In the genomic region with DNA sequence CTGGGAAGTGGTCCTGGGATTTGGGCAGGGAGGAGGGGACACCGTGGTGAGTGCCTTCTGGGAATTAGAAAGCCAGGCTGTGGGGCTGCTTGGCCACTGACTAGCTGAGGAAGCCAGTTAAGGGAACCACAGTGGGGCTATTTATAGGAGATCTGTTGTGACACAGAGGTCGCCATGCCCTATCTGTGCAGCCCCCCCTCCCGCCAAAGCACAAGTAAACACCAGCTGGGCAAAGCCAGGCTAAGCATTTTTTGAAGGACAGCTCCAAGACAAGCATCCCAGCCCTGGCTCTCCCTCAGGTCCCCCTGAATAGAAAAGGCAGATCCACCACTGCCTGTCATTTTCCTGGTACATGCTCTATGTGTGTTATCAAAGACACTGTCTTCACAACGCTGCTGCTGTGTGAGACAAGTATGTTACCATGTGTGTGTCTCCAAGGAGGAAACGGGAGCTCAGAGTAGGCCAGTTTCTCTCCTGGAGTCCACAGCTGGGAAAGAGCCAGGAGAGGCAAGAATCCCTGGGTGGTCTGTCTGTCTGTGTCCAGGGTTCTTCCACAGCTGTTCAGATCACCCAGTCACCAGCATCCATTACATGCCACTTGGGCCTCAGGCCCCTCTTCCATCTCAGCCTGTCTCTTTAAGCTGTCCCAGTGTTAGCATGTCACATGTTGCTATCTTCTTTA, we compare ENCODE assay signal across 9 mouse cellular contexts. TPM values are rescaled to one million over a fixed set of nuclear protein-coding genes. Genes with fewer than 3 reads are reported as not detected.
DNase-seq lines count a peak whose midpoint lies in the region; ATAC-seq and TF ChIP-seq lines count a peak whose summit lies in the region.
"Had no signal": no experiment of that assay in that cellular context is flagged by ENCODE, and none has a peak within 500 bp of the region (broad histone marks: within the 10 kb centered on the region; RNA-seq: fewer than 3 reads in every experiment).

No protein-coding gene starts in this region.

- TF ChIP-seq POLR2A in bone marrow, adult 2 months (IDR thresholded peaks at IDR 0.05; ENCODE audit: borderline replicate concordance, control insufficient read depth, low read depth, low read length), result no peak

- no peaks in the 10 kb centered on the region for H3K36me3 ChIP-seq in hindbrain, embryonic 10.5 days
- H3K36me3 ChIP-seq in hindbrain, embryonic 16.5 days (ENCODE audit: control insufficient read depth, insufficient read depth, low read length), result no peaks in the 10 kb centered on the region
- no peaks in the 10 kb centered on the region for H3K36me3 ChIP-seq in midbrain, embryonic 15.5 days (replicated peaks)

- H3K4me2 ChIP-seq in hindbrain, embryonic 16.5 days (ENCODE audit: low read length), result no peak overlapping the region
- no peak overlapping the region for H3K4me2 ChIP-seq in midbrain, embryonic 15.5 days

- H3K27ac ChIP-seq in hindbrain, embryonic 10.5 days, result 0 out of 2 replicates have a peak overlapping the region, but pooled peaks have one; percentile 9
- H3K27ac ChIP-seq in hindbrain, embryonic 16.5 days (ENCODE audit: low read depth, low read length), result no peak overlapping the region
- H3K27ac ChIP-seq in bone marrow, adult 2 months (ENCODE audit: control insufficient read depth, insufficient read depth, low read depth, low read length, poor library complexity), result peak overlapping the region; percentile 67
- H3K27ac ChIP-seq in midbrain, embryonic 15.5 days, result no peak overlapping the region

- WGBS in hindbrain, embryonic 10.5 days, result 51% methylated on average over 5 of the region's 5 CpGs
- 64% methylated on average over 5 of the region's 5 CpGs for WGBS in hindbrain, embryonic 16.5 days
- WGBS in bone marrow, adult 2 months, result 22% methylated on average over 5 of the region's 5 CpGs
- 66% methylated on average over 5 of the region's 5 CpGs for WGBS in midbrain, embryonic 15.5 days

- H3K4me1 ChIP-seq in hindbrain, embryonic 10.5 days (replicated peaks), result peaks cover 25% of the 10 kb centered on the region
- peaks cover 5% of the 10 kb centered on the region for H3K4me1 ChIP-seq in hindbrain, embryonic 16.5 days (ENCODE audit: control insufficient read depth, insufficient read depth, low read depth, low read length)
- peaks cover 9% of the 10 kb centered on the region for H3K4me1 ChIP-seq in bone marrow, adult 2 months (ENCODE audit: control insufficient read depth, insufficient read depth, low read length)
- H3K4me1 ChIP-seq in midbrain, embryonic 15.5 days, result peaks cover 9% of the 10 kb centered on the region

- peaks cover 12% of the 10 kb centered on the region for H3K27me3 ChIP-seq in hindbrain, embryonic 10.5 days (ENCODE audit: insufficient read depth, poor library complexity, severe bottlenecking)
- no peaks in the 10 kb centered on the region for H3K27me3 ChIP-seq in hindbrain, embryonic 16.5 days (replicated peaks; ENCODE audit: control insufficient read depth, insufficient read depth, low read length)
- no peaks in the 10 kb centered on the region; the same call in 1 of the 2 replicates for H3K27me3 ChIP-seq in midbrain, embryonic 15.5 days (replicated peaks)

- no peaks in the 10 kb centered on the region for H3K9me3 ChIP-seq in hindbrain, embryonic 10.5 days
- H3K9me3 ChIP-seq in hindbrain, embryonic 16.5 days (ENCODE audit: control insufficient read depth, low read length), result no peaks in the 10 kb centered on the region
- no peaks in the 10 kb centered on the region for H3K9me3 ChIP-seq in midbrain, embryonic 15.5 days

- no peak for TF ChIP-seq CTCF in bone marrow, adult 2 months (IDR thresholded peaks at IDR 0.05; ENCODE audit: control insufficient read depth, insufficient read depth, low read length)

- DNase-seq in hindbrain, embryonic 10.5 days (ENCODE audit: low spot score), result no peak
- peak; percentile 62 to 71 for DNase-seq in heart, adult 9 months (ENCODE audit: low spot score in 2 of 2)
- peak; percentile 17 for DNase-seq in liver
- DNase-seq in thymus, postnatal 36 days, result no peak
- DNase-seq in urinary bladder, postnatal 14 days (ENCODE audit: low spot score), result no peak

- H3K9ac ChIP-seq in hindbrain, embryonic 16.5 days (ENCODE audit: low read depth, low read length), result no peak overlapping the region
- no peak overlapping the region for H3K9ac ChIP-seq in midbrain, embryonic 15.5 days

- ATAC-seq in hindbrain, embryonic 16.5 days, result no peak
- ATAC-seq in midbrain, embryonic 15.5 days (replicated peaks), result no peak

- H3K4me3 ChIP-seq in hindbrain, embryonic 10.5 days, result no peak overlapping the region
- H3K4me3 ChIP-seq in hindbrain, embryonic 16.5 days (ENCODE audit: low read length), result no peak overlapping the region
- H3K4me3 ChIP-seq in bone marrow, adult 2 months (replicated peaks; ENCODE audit: control insufficient read depth, low read depth, low read length), result no peak overlapping the region
- H3K4me3 ChIP-seq in midbrain, embryonic 15.5 days, result no peak overlapping the region

RNA-seq across cellular contexts. Expression of a gene that starts 5.9 kb away (rescaled TPM):
- 4.8 and 5.1 TPM in 2 replicates for polyA plus RNA-seq in hindbrain, embryonic 10.5 days (2016; fragmentation: Nextera tagmentation; extraction: Ambion mirVana)
- 6.8 and 7.2 TPM in 2 replicates for polyA plus RNA-seq in hindbrain, embryonic 16.5 days (2015; fragmentation: Nextera tagmentation; extraction: Ambion mirVana)
- 9.1 and 10.0 TPM in 2 replicates for polyA plus RNA-seq in bone marrow, adult 2 months (2011; ENCODE audit: insufficient read depth, insufficient read length, low replicate concordance, missing spikeins)
- polyA plus RNA-seq in midbrain, embryonic 15.5 days (2015; fragmentation: Nextera tagmentation; extraction: Ambion mirVana), result 4.2 and 4.9 TPM in 2 replicates

RNA-seq across cellular contexts. Expression of a gene that starts 24.2 kb away (rescaled TPM):
- 5.5 and 5.8 TPM in 2 replicates for polyA plus RNA-seq in hindbrain, embryonic 10.5 days (2016; fragmentation: Nextera tagmentation; extraction: Ambion mirVana)
- polyA plus RNA-seq in hindbrain, embryonic 16.5 days (2015; fragmentation: Nextera tagmentation; extraction: Ambion mirVana), result 1.1 and 1.7 TPM in 2 replicates
- 2.5 and 2.6 TPM in 2 replicates for polyA plus RNA-seq in bone marrow, adult 2 months (2011; ENCODE audit: insufficient read depth, insufficient read length, low replicate concordance, missing spikeins)
- polyA plus RNA-seq in midbrain, embryonic 15.5 days (2015; fragmentation: Nextera tagmentation; extraction: Ambion mirVana), result 1.3 and 1.9 TPM in 2 replicates

RNA-seq across cellular contexts. Expression of a gene that starts 35.9 kb away (rescaled TPM):
- 79.0 and 82.1 TPM in 2 replicates for polyA plus RNA-seq in hindbrain, embryonic 10.5 days (2016; fragmentation: Nextera tagmentation; extraction: Ambion mirVana)
- 79.6 and 81.3 TPM in 2 replicates for polyA plus RNA-seq in hindbrain, embryonic 16.5 days (2015; fragmentation: Nextera tagmentation; extraction: Ambion mirVana)
- 27.4 and 42.0 TPM in 2 replicates for polyA plus RNA-seq in bone marrow, adult 2 months (2011; ENCODE audit: insufficient read depth, insufficient read length, low replicate concordance, missing spikeins)
- polyA plus RNA-seq in midbrain, embryonic 15.5 days (2015; fragmentation: Nextera tagmentation; extraction: Ambion mirVana), result 83.9 and 84.3 TPM in 2 replicates

RNA-seq across cellular contexts. Expression of a gene that starts 44.8 kb away (rescaled TPM):
- polyA plus RNA-seq in hindbrain, embryonic 10.5 days (2016; fragmentation: Nextera tagmentation; extraction: Ambion mirVana), result 0.27 and 0.39 TPM in 2 replicates
- 0.13 and 0.21 TPM in 2 replicates for polyA plus RNA-seq in hindbrain, embryonic 16.5 days (2015; fragmentation: Nextera tagmentation; extraction: Ambion mirVana)
- 0.50 and 1.4 TPM in 2 replicates for polyA plus RNA-seq in bone marrow, adult 2 months (2011; ENCODE audit: insufficient read depth, insufficient read length, low replicate concordance, missing spikeins)
- polyA plus RNA-seq in midbrain, embryonic 15.5 days (2015; fragmentation: Nextera tagmentation; extraction: Ambion mirVana), result 0.28 and 0.45 TPM in 2 replicates
- polyA plus RNA-seq: liver, adult 2 months had no signal

Comparison
In these comparisons a context has a peak if more than half of its experiments do, and no peak if none do; other contexts are left out.
1. H3K27ac ChIP-seq: peak in hindbrain, embryonic 10.5 days (single experiment) and bone marrow, adult 2 months (single experiment); none in hindbrain, embryonic 16.5 days (single experiment) and midbrain, embryonic 15.5 days (single experiment).
2. DNase-seq: peak in heart, adult 9 months (2 of 2) and liver (single experiment); none in hindbrain, embryonic 10.5 days (single experiment), thymus, postnatal 36 days (0 of 2) and urinary bladder, postnatal 14 days (single experiment).